Mouse (Mus musculus): Measurements from ENCODE around the gene Nlrc5.

- TF ChIP-seq GATA1 (IDR thresholded peaks at IDR 0.05; ENCODE audit: low read length) (no peak), TAL1 (IDR thresholded peaks at IDR 0.05; ENCODE audit: low read length) (no peak)
Measured at GRCm38 (mm10) chr8:94557281-94557680, 123.1 kb downstream of the Nlrc5 start.

Measured in erythroblast, embryonic 14.5 days (primary cell).